Mouse (Mus musculus): ENCODE data around the gene Ehd4. TPM values are rescaled to one million over a fixed set of nuclear protein-coding genes. Genes with fewer than 3 reads are reported as not detected.

The Ehd4 gene
- total and polyA plus RNA-seq, 3 experiments, result 15.8 to 35.5 TPM; not detected in 1

- TF ChIP-seq POLR2AphosphoS5 (IDR thresholded peaks at IDR 0.05; ENCODE audit: borderline replicate concordance, low read depth, low read length) (no peak), EP300 (IDR thresholded peaks at IDR 0.05; ENCODE audit: low read depth in 1 of 2, low read length in 2 of 2) (no peak), E2F4 (IDR thresholded peaks at IDR 0.05; ENCODE audit: borderline replicate concordance, low read depth, low read length) (no peak), MYB (IDR thresholded peaks at IDR 0.05; ENCODE audit: low read depth, low read length) (no peak)
Measured at GRCm38 (mm10) chr2:120049632-120050274, 104.7 kb downstream of the Ehd4 start (continued).

- no peak overlapping the region for H3K4me3 ChIP-seq (ENCODE audit: control insufficient read depth in 1 of 2, insufficient read depth in 1 of 2, low read depth in 2 of 2, low read length in 2 of 2)
- no peak overlapping the region for H3K9ac ChIP-seq (ENCODE audit: control insufficient read depth, low read depth, low read length, poor library complexity, severe bottlenecking)
- no peaks in the 10 kb centered on the region; a peak in 1 of 4 replicates for H3K4me1 ChIP-seq (ENCODE audit: control insufficient read depth in 1 of 2, insufficient read depth in 2 of 2, low read length in 2 of 2)
- H3K36me3 ChIP-seq (ENCODE audit: control insufficient read depth in 1 of 2, insufficient read depth in 2 of 2, low read length in 2 of 2), result no peaks in the 10 kb centered on the region
- no peaks in the 10 kb centered on the region for H3K9me3 ChIP-seq (replicated peaks; ENCODE audit: insufficient read depth, low read length)
- no peak for DNase-seq (ENCODE audit: low read depth, low spot score)
- TF ChIP-seq ETS1 (IDR thresholded peaks at IDR 0.05; ENCODE audit: low read depth, low read length) (no peak), NRF1 (IDR thresholded peaks at IDR 0.05; ENCODE audit: insufficient read depth, low read depth, low read length, poor library complexity, severe bottlenecking) (no peak), MAX (IDR thresholded peaks at IDR 0.05; ENCODE audit: low read length) (no peak), MYC (IDR thresholded peaks at IDR 0.05; ENCODE audit: low read depth, low read length) (no peak), RAD21 (IDR thresholded peaks at IDR 0.05; ENCODE audit: low read depth, low read length) (no peak), RCOR1 (IDR thresholded peaks at IDR 0.05; ENCODE audit: low read depth, low read length) (no peak), POLR2AphosphoS2 (IDR thresholded peaks at IDR 0.05; ENCODE audit: low read length) (no peak), HCFC1 (IDR thresholded peaks at IDR 0.05; ENCODE audit: low read depth, low read length) (no peak), EP300 (IDR thresholded peaks at IDR 0.05; ENCODE audit: low read depth in 1 of 2, low read length in 2 of 2) (no peak), GATA1 (IDR thresholded peaks at IDR 0.05; ENCODE audit: low read depth, low read length) (no peak), POLR2A (IDR thresholded peaks at IDR 0.05; ENCODE audit: control insufficient read depth in 1 of 2, insufficient read depth in 1 of 2, low read depth in 1 of 2, low read length in 2 of 2, poor library complexity in 1 of 2) (no peak), JUND (IDR thresholded peaks at IDR 0.05; ENCODE audit: low read depth, low read length) (no peak), ELF1 (IDR thresholded peaks at IDR 0.05; ENCODE audit: low read depth, low read length) (no peak), KAT2A (conservative IDR thresholded peaks at IDR 0.05; ENCODE audit: low read depth, low read length) (no peak), CHD2 (IDR thresholded peaks at IDR 0.05; ENCODE audit: low read length) (no peak), POLR2AphosphoS5 (IDR thresholded peaks at IDR 0.05; ENCODE audit: borderline replicate concordance, low read depth, low read length) (no peak), CHD1 (IDR thresholded peaks at IDR 0.05; ENCODE audit: low read depth, low read length) (no peak), SIN3A (IDR thresholded peaks at IDR 0.05; ENCODE audit: low read length) (no peak)
- H3K27ac ChIP-seq (ENCODE audit: control insufficient read depth, low read depth, low read length), result no peak overlapping the region
- H3K79me2 ChIP-seq (ENCODE audit: control insufficient read depth, insufficient read depth, low read length, poor library complexity), result no peaks in the 10 kb centered on the region
- no peaks in the 10 kb centered on the region; a peak in 1 of 4 replicates for H3K27me3 ChIP-seq (ENCODE audit: control insufficient read depth in 1 of 2, insufficient read depth in 2 of 2, low read length in 2 of 2)
Measured at GRCm38 (mm10) chr2:120048173-120048572, 106.2 kb downstream of the Ehd4 start.
